Mouse (Mus musculus) heart, postnatal 4 days (tissue): ENCODE results near the gene Yipf7. TPM values are rescaled to one million over a fixed set of nuclear protein-coding genes. Genes with fewer than 3 reads are reported as not detected.

Source experiments
- DNase-seq: peaks from one replicate; pipeline ENCODE4 v3.0.0; 2021
- total RNA-seq, 2 experiments: library from RNA; stranded (reverse); gene quantifications; 2 replicates each; pipeline ENCODE4 v1.2.3; 2021

Gene Yipf7
- total RNA-seq: 100 to 1,000 TPM; 100 to 110 TPM

GRCm38 (mm10) chr5:69542489-69542888 is at the start of gene Yipf7:
Yipf7 (minus strand) TSS chr5:69542648.
- peak; percentile 33 for DNase-seq

GRCm38 (mm10) chr5:69591640-69592461 is 49.4 kb upstream of the Yipf7 start, which contains the start of gene Gnpda2:
Gnpda2 (minus strand) TSS chr5:69592340.
- peak; percentile 88 for DNase-seq

- DNase-seq: no peak
These were observed 15.0 kb upstream of the Yipf7 start for GRCm38 (mm10) chr5:69557404-69557935.

- DNase-seq: peak; percentile 97
These were observed 14.4 kb upstream of the Yipf7 start, which contains the start of gene Guf1 for GRCm38 (mm10) chr5:69556628-69557403. Guf1 (plus strand) TSS chr5:69556923.

GRCm38 (mm10) chr5:69541680-69542079 is 768 bp downstream of the Yipf7 start:
- DNase-seq: no peak

- no peak for DNase-seq
These were observed 18.5 kb downstream of the Yipf7 start for GRCm38 (mm10) chr5:69523944-69524343.

GRCm38 (mm10) chr5:69522064-69522463 is 20.4 kb downstream of the Yipf7 start:
- DNase-seq: no peak

- peak; percentile 61 for DNase-seq
These were observed 21.7 kb downstream of the Yipf7 start for GRCm38 (mm10) chr5:69520661-69521278.

- DNase-seq: no peak
These were observed 30.2 kb downstream of the Yipf7 start for GRCm38 (mm10) chr5:69512203-69512602.

- DNase-seq: no peak
These were observed 30.8 kb downstream of the Yipf7 start for GRCm38 (mm10) chr5:69511631-69512030.

GRCm38 (mm10) chr5:69507045-69507444 is 35.4 kb downstream of the Yipf7 start:
- no peak for DNase-seq

- DNase-seq: no peak
These were observed 53.4 kb downstream of the Yipf7 start for GRCm38 (mm10) chr5:69489046-69489445.

GRCm38 (mm10) chr5:69467520-69467919 is 74.9 kb downstream of the Yipf7 start:
- no peak for DNase-seq

Other genes with a start within 250 kb of the Yipf7 start
- under 1 TPM; 0.50 to 0.79 TPM for gene Kctd8, start 201.0 kb downstream of the Yipf7 start, total RNA-seq
- 10 to 100 TPM; 30.3 to 33.2 TPM for gene Guf1, start 14.3 kb upstream of the Yipf7 start, total RNA-seq
- 10 to 100 TPM; 14.1 to 15.9 TPM for gene Gnpda2, start 49.7 kb upstream of the Yipf7 start, total RNA-seq